22 mouse cellular contexts compared by ENCODE assay signal in genomic region chr12:71506206-71506605, GRCm38 (mm10).
DNase-seq lines count a peak whose midpoint lies in the region; ATAC-seq and TF ChIP-seq lines count a peak whose summit lies in the region.
"Had no signal": no experiment of that assay in that cellular context is flagged by ENCODE, and none has a peak within 500 bp of the region (broad histone marks: within the 10 kb centered on the region; RNA-seq: fewer than 3 reads in every experiment).

No protein-coding gene starts in this region.

- H3K4me3 ChIP-seq in gastrocnemius, adult 2 months: no peak overlapping the region
- H3K4me3 ChIP-seq in embryonic fibroblast, embryonic 13.5 days (ENCODE audit: insufficient read depth, low read length): no peak overlapping the region
- H3K4me3 ChIP-seq: embryonic facial prominence, embryonic 13.5 days; embryonic facial prominence, embryonic 15.5 days; forebrain, embryonic 12.5 days had no signal

- H3K27ac ChIP-seq in gastrocnemius, adult 2 months: peak overlapping the region; percentile 63
- 0 out of 2 replicates have a peak overlapping the region, but pooled peaks have one; percentile 15 for H3K27ac ChIP-seq in embryonic fibroblast, embryonic 13.5 days (ENCODE audit: insufficient read depth, low read length)
- H3K27ac ChIP-seq: embryonic facial prominence, embryonic 15.5 days; forebrain, embryonic 12.5 days had no signal

- intact Hi-C loops in gastrocnemius, adult 2 months (cut with DNase I): no loop called here
- intact Hi-C loops in gastrocnemius, postnatal 14 days (cut with DNase I; ENCODE audit: low total_unique reads): no loop called here

- peaks cover 3% of the 10 kb centered on the region for H3K4me1 ChIP-seq in embryonic fibroblast, embryonic 13.5 days (ENCODE audit: control insufficient read depth, insufficient read depth, low read length)

- ATAC-seq in megakaryocyte progenitor cell, adult 5-6 weeks (replicated peaks; ENCODE audit: poor library complexity): no peak
- ATAC-seq: forebrain, embryonic 14.5 days; forebrain, embryonic 16.5 days had no signal

- peak; percentile 75 for DNase-seq in gastrocnemius, adult 2 months
- no peak for DNase-seq in gastrocnemius, postnatal 4 days (ENCODE audit: low spot score in 2 of 2)
- DNase-seq in gastrocnemius, adult 8-10 months (ENCODE audit: low spot score in 2 of 2): peak; percentile 20 to 51
- peak; percentile 46 for DNase-seq in gastrocnemius, postnatal 14 days
- no peak for DNase-seq in right cerebral cortex, postnatal 14 days
- DNase-seq in thymus, postnatal 10 days (ENCODE audit: low spot score in 2 of 2): no peak
- DNase-seq: adrenal gland, adult 2 months; adrenal gland, postnatal 10 days; adrenal gland, postnatal 25 days; cerebellum, adult 11 months; cerebellum, adult 18-20 months; cerebellum, adult 8-10 months; cerebellum, adult 9-11 months; cerebellum, postnatal 14 days; cerebellum, postnatal 36 days had no signal

- TF ChIP-seq POLR2A in embryonic fibroblast, embryonic 13.5 days (IDR thresholded peaks at IDR 0.05; ENCODE audit: low read depth, low read length): no peak

- no peak for TF ChIP-seq CTCF in gastrocnemius, adult 2 months (IDR thresholded peaks at IDR 0.05)
- no peak for TF ChIP-seq CTCF in embryonic fibroblast, embryonic 13.5 days (IDR thresholded peaks at IDR 0.05; ENCODE audit: borderline replicate concordance, insufficient read depth, low read length)

Comparison
In these comparisons a context has a peak if more than half of its experiments do, and no peak if none do; other contexts are left out.
1. DNase-seq: peak in gastrocnemius, adult 2 months (single experiment), gastrocnemius, adult 8-10 months (2 of 2) and gastrocnemius, postnatal 14 days (single experiment); none in gastrocnemius, postnatal 4 days (0 of 2), right cerebral cortex, postnatal 14 days (single experiment) and thymus, postnatal 10 days (0 of 2).